Mouse (Mus musculus) A20 (cell line): ENCODE data around the gene Gm28230.
A peak's percentile ranks its signal among the peaks of the same experiment; 100 is the strongest.

Experiments used
- DNase-seq: peaks from one replicate; pipeline ENCODE4 v3.0.0-alpha.2; 2011; ENCODE audit warnings: low read depth, low spot score

Gene Gm28230

GRCm38 (mm10) chr2:74691022-74691951, 35.2 kb upstream of the Gm28230 start, which contains the start of gene Hoxd10:
Hoxd10 (plus strand) TSS chr2:74691924.
- DNase-seq: no peak

- no peak for DNase-seq
Measured at GRCm38 (mm10) chr2:74691995-74692807, 34.3 kb upstream of the Gm28230 start.

- DNase-seq: no peak
Measured at GRCm38 (mm10) chr2:74692808-74693431, 33.6 kb upstream of the Gm28230 start.

- no peak for DNase-seq
Measured at GRCm38 (mm10) chr2:74693432-74693827, 33.1 kb upstream of the Gm28230 start.

GRCm38 (mm10) chr2:74694066-74694465, 32.5 kb upstream of the Gm28230 start:
- no peak for DNase-seq

- DNase-seq: no peak
Measured at GRCm38 (mm10) chr2:74695383-74695782, 31.1 kb upstream of the Gm28230 start.

- no peak for DNase-seq
Measured at GRCm38 (mm10) chr2:74695813-74696430, 30.6 kb upstream of the Gm28230 start.

- DNase-seq: no peak
Measured at GRCm38 (mm10) chr2:74696442-74697335, 29.8 kb upstream of the Gm28230 start.

- DNase-seq: no peak
Measured at GRCm38 (mm10) chr2:74697567-74698121, 28.9 kb upstream of the Gm28230 start, which contains the start of gene Hoxd9. Hoxd9 (plus strand) TSS chr2:74697727.

GRCm38 (mm10) chr2:74698201-74699052, 28.1 kb upstream of the Gm28230 start:
- DNase-seq: no peak

- no peak for DNase-seq
Measured at GRCm38 (mm10) chr2:74699053-74699430, 27.5 kb upstream of the Gm28230 start.

- DNase-seq: no peak
Measured at GRCm38 (mm10) chr2:74699664-74700545, 26.6 kb upstream of the Gm28230 start.

GRCm38 (mm10) chr2:74700546-74701112, 25.9 kb upstream of the Gm28230 start:
- DNase-seq: no peak

GRCm38 (mm10) chr2:74701949-74702819, 24.3 kb upstream of the Gm28230 start:
- peak; percentile 49 for DNase-seq

- DNase-seq: no peak
Measured at GRCm38 (mm10) chr2:74702820-74703219, 23.7 kb upstream of the Gm28230 start.

- no peak for DNase-seq
Measured at GRCm38 (mm10) chr2:74703317-74703716, 23.2 kb upstream of the Gm28230 start.
